Mouse (Mus musculus) ES-E14 (cell line): ENCODE data around the gene Bpifb3.

Experiments used
- HCFC1 ChIP-seq: IDR thresholded peaks from 2 replicates; pipeline ENCODE4 v1.6.1; 2012; ENCODE audit warnings: low read length, inconsistent platforms, borderline replicate concordance; ENCODE audit not compliant: insufficient read depth
- MAFK ChIP-seq: IDR thresholded peaks from 2 replicates; pipeline ENCODE4 v1.6.1; 2014; ENCODE audit warnings: mild to moderate bottlenecking, low read depth, low read length, inconsistent platforms; ENCODE audit not compliant: insufficient read depth
- ZNF384 ChIP-seq: IDR thresholded peaks from 2 replicates; pipeline ENCODE4 v1.6.1; 2012; ENCODE audit warnings: low read depth, low read length, inconsistent platforms

- TF ChIP-seq HCFC1 = no peak
- TF ChIP-seq ZNF384 = no peak
- TF ChIP-seq MAFK = no peak
Measured at GRCm38 (mm10) chr2:153902726-153903125, 15.3 kb upstream of the Bpifb3 start.
